Mouse (Mus musculus): ENCODE measurements around the gene Spsb4. TPM values are rescaled to one million over a fixed set of nuclear protein-coding genes. Genes with fewer than 3 reads are reported as not detected.

The Spsb4 gene
- 102 and 109 TPM in 2 replicates for polyA plus RNA-seq (2016; fragmentation: Nextera tagmentation; extraction: Ambion mirVana)

- Histone ChIP-seq H3K27ac (peak within 1 kb of the TSS; percentile 98), H3K9me3 (no peaks in the 10 kb centered on the region), H3K27me3 (ENCODE audit: poor library complexity, severe bottlenecking) (peaks cover 23% of the 10 kb centered on the region), H3K36me3 (replicated peaks) (peaks cover 6% of the 10 kb centered on the region; the same call in 1 of the 2 replicates), H3K4me1 (peaks cover 54% of the 10 kb centered on the region), H3K4me3 (peak within 1 kb of the TSS; percentile 83)
- DNase-seq (ENCODE audit: extremely low spot score, low spot score): peak; percentile 95
- WGBS: 0% methylated on average over 45 of the region's 47 CpGs
These were observed at the start of gene Spsb4 for GRCm38 (mm10) chr9:97018677-97019147. Gene Spsb4, minus strand, starts transcription at chr9:97018843.

GRCm38 (mm10) chr9:97067761-97068160, 49.1 kb upstream of the Spsb4 start:
- no peak overlapping the region for H3K27ac ChIP-seq
- H3K9me3 ChIP-seq: no peaks in the 10 kb centered on the region
- peaks cover 48% of the 10 kb centered on the region for H3K4me1 ChIP-seq
- no peak for DNase-seq (ENCODE audit: extremely low spot score, low spot score)
- peaks cover 5% of the 10 kb centered on the region; the same call in 1 of the 2 replicates for H3K36me3 ChIP-seq (replicated peaks)
- H3K4me3 ChIP-seq: no peak overlapping the region
- WGBS: 89% methylated on average over 6 of the region's 6 CpGs
- H3K27me3 ChIP-seq (ENCODE audit: poor library complexity, severe bottlenecking): no peaks in the 10 kb centered on the region

- Histone ChIP-seq H3K9me3 (no peaks in the 10 kb centered on the region), H3K27me3 (ENCODE audit: poor library complexity, severe bottlenecking) (no peaks in the 10 kb centered on the region), H3K4me1 (peaks cover 53% of the 10 kb centered on the region), H3K36me3 (replicated peaks) (peaks cover 5% of the 10 kb centered on the region; the same call in 1 of the 2 replicates), H3K4me3 (no peak overlapping the region), H3K27ac (no peak overlapping the region)
- DNase-seq (ENCODE audit: extremely low spot score, low spot score): no peak
- 92% methylated on average over 4 of the region's 4 CpGs for WGBS
These were observed 47.2 kb upstream of the Spsb4 start for GRCm38 (mm10) chr9:97065885-97066284.

GRCm38 (mm10) chr9:97065216-97065615, 46.6 kb upstream of the Spsb4 start:
- DNase-seq (ENCODE audit: extremely low spot score, low spot score): no peak
- Histone ChIP-seq H3K27ac (peak overlapping the region; percentile 36; the same call in 1 of the 2 replicates), H3K4me1 (peaks cover 60% of the 10 kb centered on the region), H3K9me3 (no peaks in the 10 kb centered on the region), H3K36me3 (replicated peaks) (peaks cover 5% of the 10 kb centered on the region; the same call in 1 of the 2 replicates), H3K27me3 (ENCODE audit: poor library complexity, severe bottlenecking) (no peaks in the 10 kb centered on the region), H3K4me3 (no peak overlapping the region)
- 69% methylated on average over 5 of the region's 5 CpGs for WGBS

- WGBS: 92% methylated on average over 1 of the region's 1 CpGs
- H3K27ac ChIP-seq: no peak overlapping the region
- H3K4me1 ChIP-seq: peaks cover 61% of the 10 kb centered on the region
These were observed 45.5 kb upstream of the Spsb4 start for GRCm38 (mm10) chr9:97064161-97064560.

GRCm38 (mm10) chr9:97061696-97062095, 43.1 kb upstream of the Spsb4 start:
- no peaks in the 10 kb centered on the region for H3K36me3 ChIP-seq (replicated peaks)
- WGBS: 97% methylated on average over 9 of the region's 9 CpGs
- no peak for DNase-seq (ENCODE audit: extremely low spot score, low spot score)
- H3K4me3 ChIP-seq: no peak overlapping the region
- H3K27me3 ChIP-seq (ENCODE audit: poor library complexity, severe bottlenecking): no peaks in the 10 kb centered on the region
- no peaks in the 10 kb centered on the region for H3K9me3 ChIP-seq
- H3K27ac ChIP-seq: no peak overlapping the region
- peaks cover 49% of the 10 kb centered on the region for H3K4me1 ChIP-seq

More at GRCm38 (mm10) chr9:97064161-97064560, 45.5 kb upstream of the Spsb4 start:
- Histone ChIP-seq H3K36me3 (replicated peaks) (peaks cover 5% of the 10 kb centered on the region; the same call in 1 of the 2 replicates), H3K27me3 (ENCODE audit: poor library complexity, severe bottlenecking) (no peaks in the 10 kb centered on the region), H3K4me3 (no peak overlapping the region), H3K9me3 (no peaks in the 10 kb centered on the region)
- DNase-seq (ENCODE audit: extremely low spot score, low spot score): no peak

- Histone ChIP-seq H3K4me1 (peaks cover 31% of the 10 kb centered on the region), H3K36me3 (replicated peaks) (no peaks in the 10 kb centered on the region), H3K27me3 (ENCODE audit: poor library complexity, severe bottlenecking) (no peaks in the 10 kb centered on the region), H3K9me3 (no peaks in the 10 kb centered on the region), H3K4me3 (no peak overlapping the region), H3K27ac (peak overlapping the region; percentile 12)
- 75% methylated on average over 18 of the region's 18 CpGs for WGBS
- no peak for DNase-seq (ENCODE audit: extremely low spot score, low spot score)
These were observed 38.1 kb upstream of the Spsb4 start for GRCm38 (mm10) chr9:97056541-97057338.

- no peaks in the 10 kb centered on the region for H3K9me3 ChIP-seq
- H3K4me3 ChIP-seq: no peak overlapping the region
- H3K27me3 ChIP-seq (ENCODE audit: poor library complexity, severe bottlenecking): no peaks in the 10 kb centered on the region
- H3K27ac ChIP-seq: peak overlapping the region; percentile 12
- no peaks in the 10 kb centered on the region for H3K36me3 ChIP-seq (replicated peaks)
- WGBS: 60% methylated on average over 14 of the region's 14 CpGs
- H3K4me1 ChIP-seq: peaks cover 33% of the 10 kb centered on the region
- no peak for DNase-seq (ENCODE audit: extremely low spot score, low spot score)
These were observed 37.3 kb upstream of the Spsb4 start for GRCm38 (mm10) chr9:97055906-97056305.

GRCm38 (mm10) chr9:97051176-97051575, 32.5 kb upstream of the Spsb4 start:
- WGBS: 49% methylated on average over 8 of the region's 8 CpGs
- peak overlapping the region; percentile 74 for H3K27ac ChIP-seq

GRCm38 (mm10) chr9:97046240-97046639, 27.6 kb upstream of the Spsb4 start:
- Histone ChIP-seq H3K4me1 (peaks cover 18% of the 10 kb centered on the region), H3K27me3 (ENCODE audit: poor library complexity, severe bottlenecking) (no peaks in the 10 kb centered on the region), H3K4me3 (no peak overlapping the region), H3K27ac (no peak overlapping the region), H3K9me3 (peaks cover 7% of the 10 kb centered on the region; the same call in 1 of the 2 replicates), H3K36me3 (replicated peaks) (no peaks in the 10 kb centered on the region)
- no peak for DNase-seq (ENCODE audit: extremely low spot score, low spot score)
- WGBS: 94% methylated on average over 4 of the region's 4 CpGs

More at GRCm38 (mm10) chr9:97051176-97051575, 32.5 kb upstream of the Spsb4 start:
- DNase-seq (ENCODE audit: extremely low spot score, low spot score): peak; percentile 35
- Histone ChIP-seq H3K27me3 (ENCODE audit: poor library complexity, severe bottlenecking) (no peaks in the 10 kb centered on the region), H3K9me3 (peaks cover 7% of the 10 kb centered on the region; the same call in 1 of the 2 replicates), H3K4me1 (peaks cover 23% of the 10 kb centered on the region), H3K36me3 (replicated peaks) (no peaks in the 10 kb centered on the region), H3K4me3 (no peak overlapping the region)

- Histone ChIP-seq H3K9me3 (no peaks in the 10 kb centered on the region), H3K36me3 (replicated peaks) (no peaks in the 10 kb centered on the region), H3K27me3 (ENCODE audit: poor library complexity, severe bottlenecking) (no peaks in the 10 kb centered on the region), H3K4me3 (no peak overlapping the region), H3K27ac (no peak overlapping the region), H3K4me1 (peaks cover 15% of the 10 kb centered on the region)
- no peak for DNase-seq (ENCODE audit: extremely low spot score, low spot score)
- 80% methylated on average over 8 of the region's 8 CpGs for WGBS
These were observed 23.0 kb upstream of the Spsb4 start for GRCm38 (mm10) chr9:97041633-97042032.

- Histone ChIP-seq H3K4me3 (no peak overlapping the region), H3K27me3 (ENCODE audit: poor library complexity, severe bottlenecking) (no peaks in the 10 kb centered on the region), H3K36me3 (replicated peaks) (no peaks in the 10 kb centered on the region), H3K9me3 (no peaks in the 10 kb centered on the region), H3K4me1 (peaks cover 15% of the 10 kb centered on the region), H3K27ac (no peak overlapping the region)
- DNase-seq (ENCODE audit: extremely low spot score, low spot score): no peak
- WGBS: 91% methylated on average over 3 of the region's 3 CpGs
These were observed 19.4 kb upstream of the Spsb4 start for GRCm38 (mm10) chr9:97038010-97038409.

- 95% methylated on average over 7 of the region's 7 CpGs for WGBS
- Histone ChIP-seq H3K9me3 (no peaks in the 10 kb centered on the region), H3K27ac (no peak overlapping the region), H3K4me3 (no peak overlapping the region), H3K27me3 (ENCODE audit: poor library complexity, severe bottlenecking) (no peaks in the 10 kb centered on the region), H3K36me3 (replicated peaks) (no peaks in the 10 kb centered on the region), H3K4me1 (peaks cover 14% of the 10 kb centered on the region)
- no peak for DNase-seq (ENCODE audit: extremely low spot score, low spot score)
These were observed 18.0 kb upstream of the Spsb4 start for GRCm38 (mm10) chr9:97036656-97037055.
